Comparison of ENCODE assay signal across 8 mouse cellular contexts in the genomic region with DNA sequence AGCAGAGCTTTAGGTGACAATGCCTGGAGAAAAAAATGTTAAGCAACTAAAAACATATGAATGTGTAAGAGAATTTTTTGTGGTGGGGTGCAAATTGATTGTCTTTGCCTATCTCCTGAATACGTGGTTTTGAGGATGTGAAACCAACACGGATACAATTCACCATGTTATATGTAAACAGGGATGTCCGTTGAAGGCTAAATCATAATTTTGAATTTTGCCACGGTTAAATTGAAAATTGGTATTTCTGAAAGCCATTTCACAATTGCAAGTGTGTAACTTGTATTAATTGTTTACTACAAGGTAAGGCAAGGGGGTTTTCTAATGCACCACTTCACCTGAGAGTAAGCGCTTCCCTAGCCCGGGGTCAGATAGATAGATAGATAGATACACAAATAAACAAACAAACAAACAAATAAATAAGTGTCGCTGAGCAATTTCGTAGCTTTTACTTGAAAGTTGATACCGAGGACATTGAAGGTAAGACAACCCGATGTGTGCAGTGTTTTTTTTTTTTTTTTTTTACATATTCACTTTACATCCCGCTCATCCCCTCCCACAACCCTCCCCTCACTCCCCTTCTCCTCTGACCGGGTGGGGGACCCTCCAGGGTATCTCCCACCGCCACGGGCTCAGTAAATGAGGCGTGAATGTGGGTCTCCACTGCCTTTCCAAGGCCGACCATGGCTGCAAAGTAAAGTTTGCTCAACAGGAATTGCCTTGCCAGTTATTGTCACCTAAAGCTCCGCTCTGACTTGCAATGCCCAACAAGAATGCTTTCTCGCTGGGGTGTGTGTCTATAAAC. TPM values are rescaled to one million over a fixed set of nuclear protein-coding genes. Genes with fewer than 3 reads are reported as not detected.
DNase-seq lines count a peak whose midpoint lies in the region; ATAC-seq and TF ChIP-seq lines count a peak whose summit lies in the region.

No protein-coding gene starts in this region.

- no peak for TF ChIP-seq CTCF in liver, embryonic 14.5 days (IDR thresholded peaks at IDR 0.05; ENCODE audit: low read depth)

- H3K4me2 ChIP-seq in forebrain, embryonic 14.5 days (ENCODE audit: low read length): peak overlapping the region; percentile 81
- peak overlapping the region; percentile 81 for H3K4me2 ChIP-seq in liver, embryonic 14.5 days (ENCODE audit: low read depth)

- peak; percentile 66 for DNase-seq in A20 (ENCODE audit: low read depth, low spot score)
- no peak for DNase-seq in forebrain, embryonic 14.5 days (ENCODE audit: low spot score)
- DNase-seq in liver, embryonic 14.5 days (ENCODE audit: low read depth in 3 of 3, low spot score in 3 of 3): no peak
- DNase-seq in Muller cell, postnatal 12 days (ENCODE audit: inconsistent ontology term): no peak
- no peak for DNase-seq in ovary, postnatal 36 days (ENCODE audit: low spot score)
- DNase-seq in urinary bladder, adult 2 months (ENCODE audit: low spot score): no peak

- ATAC-seq in erythroblast, adult 5-6 weeks (replicated peaks; ENCODE audit: low FRiP score, poor library complexity, severe bottlenecking): no peak
- peak; percentile 52 for ATAC-seq in forebrain, embryonic 14.5 days
- ATAC-seq in liver, embryonic 14.5 days (ENCODE audit: insufficient read depth): no peak; the same call in 1 of the 2 replicates

- peaks cover 26% of the 10 kb centered on the region for H3K36me3 ChIP-seq in erythroblast, embryonic 14.5 days (ENCODE audit: control insufficient read depth)
- H3K36me3 ChIP-seq in forebrain, embryonic 14.5 days (ENCODE audit: control insufficient read depth, insufficient read depth, low read length): 0 out of 2 replicates have a peak, but pooled peaks cover 3% of the 10 kb centered on the region
- peaks cover 6% of the 10 kb centered on the region for H3K36me3 ChIP-seq in liver, embryonic 14.5 days (replicated peaks; ENCODE audit: control insufficient read depth, insufficient read depth, low read depth)

- 8% methylated on average over 18 of the region's 18 CpGs for WGBS in forebrain, embryonic 14.5 days
- WGBS in liver, embryonic 14.5 days (ENCODE audit: insufficient replicate concordance): 9% methylated on average over 18 of the region's 18 CpGs

- H3K9me3 ChIP-seq in erythroblast, embryonic 14.5 days (ENCODE audit: control insufficient read depth, low read length): no peaks in the 10 kb centered on the region
- no peaks in the 10 kb centered on the region for H3K9me3 ChIP-seq in forebrain, embryonic 14.5 days (replicated peaks; ENCODE audit: control insufficient read depth, low read length)
- H3K9me3 ChIP-seq in liver, embryonic 14.5 days (ENCODE audit: control insufficient read depth, low read length): no peaks in the 10 kb centered on the region

- TF ChIP-seq EP300 in liver, embryonic 14.5 days (IDR thresholded peaks at IDR 0.05; ENCODE audit: low read depth): no peak

- H3K9ac ChIP-seq in forebrain, embryonic 14.5 days (ENCODE audit: low read length): peak overlapping the region; percentile 74
- H3K9ac ChIP-seq in liver, embryonic 14.5 days (replicated peaks): peak overlapping the region; percentile 84

- 0 out of 2 replicates have a peak overlapping the region, but pooled peaks have one; percentile 48 for H3K27ac ChIP-seq in forebrain, embryonic 14.5 days (ENCODE audit: low read depth, low read length)
- no peak overlapping the region; the same call in 1 of the 2 replicates for H3K27ac ChIP-seq in liver, embryonic 14.5 days

- H3K4me1 ChIP-seq in erythroblast, embryonic 14.5 days (ENCODE audit: control insufficient read depth): peaks cover 60% of the 10 kb centered on the region
- peaks cover 4% of the 10 kb centered on the region; the same call in 1 of the 2 replicates for H3K4me1 ChIP-seq in forebrain, embryonic 14.5 days (ENCODE audit: control insufficient read depth, insufficient read depth, low read length)
- peaks cover 12 to 18% of the 10 kb centered on the region in 2 experiments for H3K4me1 ChIP-seq in liver, embryonic 14.5 days (replicated peaks; ENCODE audit: control insufficient read depth in 2 of 2, insufficient read depth in 2 of 2, low read length in 1 of 2)

- peak overlapping the region; percentile 100 for H3K4me3 ChIP-seq in erythroblast, embryonic 14.5 days (replicated peaks)
- H3K4me3 ChIP-seq in forebrain, embryonic 14.5 days (ENCODE audit: low read depth, low read length): peak overlapping the region; percentile 63
- peak overlapping the region; percentile 77 to 92 for H3K4me3 ChIP-seq in liver, embryonic 14.5 days (ENCODE audit: insufficient read depth in 1 of 2, low read depth in 2 of 2, low read length in 2 of 2)

- no peaks in the 10 kb centered on the region for H3K27me3 ChIP-seq in erythroblast, embryonic 14.5 days (ENCODE audit: control insufficient read depth)
- no peaks in the 10 kb centered on the region for H3K27me3 ChIP-seq in forebrain, embryonic 14.5 days (replicated peaks; ENCODE audit: control insufficient read depth, insufficient read depth, low read length)
- no peaks in the 10 kb centered on the region for H3K27me3 ChIP-seq in liver, embryonic 14.5 days (ENCODE audit: control insufficient read depth, insufficient read depth, low read length)

RNA-seq across cellular contexts. Expression of a gene that starts 0.8 kb away (rescaled TPM):
- polyA plus RNA-seq in erythroblast, embryonic 14.5 days (2012): 7.6 TPM in 2 replicates
- total RNA-seq in erythroblast, adult 5-6 weeks (2015; ENCODE audit: low replicate concordance): 14.2 and 16.5 TPM in 2 replicates
- total RNA-seq in erythroblast, adult 5-6 weeks (2017; ENCODE audit: low replicate concordance): 6.7 and 8.8 TPM in 2 replicates
- polyA plus RNA-seq in forebrain, embryonic 14.5 days (2014; fragmentation: Nextera tagmentation; extraction: Ambion mirVana): 12.6 and 15.8 TPM in 2 replicates
- 8.9 and 11.1 TPM in 2 replicates for polyA plus RNA-seq in liver, embryonic 14.5 days (2012; rRNA removed)
- 21.3 and 22.9 TPM in 2 replicates for polyA plus RNA-seq in liver, embryonic 14.5 days (2014; fragmentation: Nextera tagmentation; extraction: Ambion mirVana)
- 0.10 and 0.39 TPM in 2 replicates for polyA plus RNA-seq in urinary bladder, adult 2 months (2012; rRNA removed)

RNA-seq across cellular contexts. Expression of a gene that starts 8.9 kb away (rescaled TPM):
- 65.5 and 410 TPM in 2 replicates for polyA plus RNA-seq in erythroblast, embryonic 14.5 days (2012)
- 531 and 573 TPM in 2 replicates for total RNA-seq in erythroblast, adult 5-6 weeks (2015; ENCODE audit: low replicate concordance)
- 408 and 804 TPM in 2 replicates for total RNA-seq in erythroblast, adult 5-6 weeks (2017; ENCODE audit: low replicate concordance)
- 1,099 and 1,463 TPM in 2 replicates for polyA plus RNA-seq in forebrain, embryonic 14.5 days (2014; fragmentation: Nextera tagmentation; extraction: Ambion mirVana)
- 977 and 1,778 TPM in 2 replicates for polyA plus RNA-seq in liver, embryonic 14.5 days (2012; rRNA removed)
- polyA plus RNA-seq in liver, embryonic 14.5 days (2014; fragmentation: Nextera tagmentation; extraction: Ambion mirVana): 1,444 and 1,541 TPM in 2 replicates
- polyA plus RNA-seq in urinary bladder, adult 2 months (2012; rRNA removed): 1,965 and 3,164 TPM in 2 replicates

RNA-seq across cellular contexts. Expression of a gene that starts 16.0 kb away (rescaled TPM):
- 6.1 and 7.3 TPM in 2 replicates for polyA plus RNA-seq in erythroblast, embryonic 14.5 days (2012)
- total RNA-seq in erythroblast, adult 5-6 weeks (2015; ENCODE audit: low replicate concordance): 207 and 213 TPM in 2 replicates
- total RNA-seq in erythroblast, adult 5-6 weeks (2017; ENCODE audit: low replicate concordance): 166 and 173 TPM in 2 replicates
- polyA plus RNA-seq in forebrain, embryonic 14.5 days (2014; fragmentation: Nextera tagmentation; extraction: Ambion mirVana): 338 and 389 TPM in 2 replicates
- 286 and 515 TPM in 2 replicates for polyA plus RNA-seq in liver, embryonic 14.5 days (2012; rRNA removed)
- polyA plus RNA-seq in liver, embryonic 14.5 days (2014; fragmentation: Nextera tagmentation; extraction: Ambion mirVana): 614 and 643 TPM in 2 replicates
- 607 and 659 TPM in 2 replicates for polyA plus RNA-seq in urinary bladder, adult 2 months (2012; rRNA removed)

RNA-seq across cellular contexts. Expression of a gene that starts 16.1 kb away (rescaled TPM):
- polyA plus RNA-seq in erythroblast, embryonic 14.5 days (2012): 0.73 and 0.90 TPM in 2 replicates
- 30.4 and 34.7 TPM in 2 replicates for total RNA-seq in erythroblast, adult 5-6 weeks (2015; ENCODE audit: low replicate concordance)
- 21.2 and 23.1 TPM in 2 replicates for total RNA-seq in erythroblast, adult 5-6 weeks (2017; ENCODE audit: low replicate concordance)
- 35.5 and 38.6 TPM in 2 replicates for polyA plus RNA-seq in forebrain, embryonic 14.5 days (2014; fragmentation: Nextera tagmentation; extraction: Ambion mirVana)
- polyA plus RNA-seq in liver, embryonic 14.5 days (2012; rRNA removed): 9.2 and 11.0 TPM in 2 replicates
- polyA plus RNA-seq in liver, embryonic 14.5 days (2014; fragmentation: Nextera tagmentation; extraction: Ambion mirVana): 23.3 and 24.1 TPM in 2 replicates
- polyA plus RNA-seq in urinary bladder, adult 2 months (2012; rRNA removed): 27.3 and 27.4 TPM in 2 replicates

RNA-seq across cellular contexts. Expression of a gene that starts 29.0 kb away (rescaled TPM):
- not detected in 2 replicates for polyA plus RNA-seq in erythroblast, embryonic 14.5 days (2012)
- not detected in 2 replicates for total RNA-seq in erythroblast, adult 5-6 weeks (2015; ENCODE audit: low replicate concordance)
- total RNA-seq in erythroblast, adult 5-6 weeks (2017; ENCODE audit: low replicate concordance): 8.1 and 14.4 TPM in 2 replicates
- 22.7 and 26.1 TPM in 2 replicates for polyA plus RNA-seq in forebrain, embryonic 14.5 days (2014; fragmentation: Nextera tagmentation; extraction: Ambion mirVana)
- polyA plus RNA-seq in liver, embryonic 14.5 days (2012; rRNA removed): 4.9 TPM in 2 replicates
- 15.7 and 19.1 TPM in 2 replicates for polyA plus RNA-seq in liver, embryonic 14.5 days (2014; fragmentation: Nextera tagmentation; extraction: Ambion mirVana)
- polyA plus RNA-seq in urinary bladder, adult 2 months (2012; rRNA removed): 1.3 and 2.1 TPM in 2 replicates

Comparison
In these comparisons a context has a peak if more than half of its experiments do, and no peak if none do; other contexts are left out.
1. RNA of a gene that starts 16.0 kb away (polyA plus RNA-seq): 607 to 659 TPM in urinary bladder, adult 2 months, 286 to 643 TPM in liver, embryonic 14.5 days and 338 to 389 TPM in forebrain, embryonic 14.5 days; 6.1 to 7.3 TPM in erythroblast, embryonic 14.5 days; every median in the first group is over 10 times any median in the second.
2. Peak in every context shown above with its lines, with median percentiles within 50 percentile points of each other: H3K4me3 ChIP-seq.